Comparison of ENCODE assay signal across 11 mouse cellular contexts in genomic region chr19:56370389-56371150, GRCm38 (mm10).
"Had no signal": no experiment of that assay in that cellular context is flagged by ENCODE, and none has a peak within 500 bp of the region (broad histone marks: within the 10 kb centered on the region; RNA-seq: fewer than 3 reads in every experiment).

No protein-coding gene starts in this region.

- ATAC-seq: liver, embryonic 12.5 days; midbrain, embryonic 16.5 days had no signal

- H3K4me2 ChIP-seq: limb, embryonic 15.5 days; liver, embryonic 12.5 days; lung, embryonic 15.5 days; midbrain, embryonic 12.5 days; stomach, embryonic 15.5 days had no signal

- H3K36me3 ChIP-seq: limb, embryonic 15.5 days; liver, embryonic 12.5 days; lung, embryonic 15.5 days; midbrain, embryonic 12.5 days; stomach, embryonic 15.5 days had no signal

- H3K4me3 ChIP-seq: limb, embryonic 15.5 days; liver, embryonic 12.5 days; lung, embryonic 15.5 days; midbrain, embryonic 12.5 days; stomach, embryonic 15.5 days had no signal

- H3K4me1 ChIP-seq: liver, embryonic 12.5 days; midbrain, embryonic 12.5 days; stomach, embryonic 15.5 days had no signal

- H3K9me3 ChIP-seq: limb, embryonic 15.5 days; liver, embryonic 12.5 days; lung, embryonic 15.5 days; midbrain, embryonic 12.5 days; stomach, embryonic 15.5 days had no signal

- H3K27ac ChIP-seq: limb, embryonic 15.5 days; liver, embryonic 12.5 days; lung, embryonic 15.5 days; midbrain, embryonic 12.5 days; stomach, embryonic 15.5 days had no signal

- H3K27me3 ChIP-seq: limb, embryonic 15.5 days; liver, embryonic 12.5 days; lung, embryonic 15.5 days; midbrain, embryonic 12.5 days; stomach, embryonic 15.5 days had no signal

- DNase-seq: kidney, adult 18-20 months; kidney, postnatal 10 days; right cerebral cortex, postnatal 14 days; thymus, adult 2 months; thymus, postnatal 25 days had no signal

- H3K9ac ChIP-seq: limb, embryonic 15.5 days; liver, embryonic 12.5 days; lung, embryonic 15.5 days; midbrain, embryonic 12.5 days; stomach, embryonic 15.5 days had no signal
